Mouse (Mus musculus) forebrain, embryonic 14.5 days (tissue): ENCODE data around the gene Tufm. TPM values are rescaled to one million over a fixed set of nuclear protein-coding genes. Genes with fewer than 3 reads are reported as not detected.

Experiments used
- ATAC-seq: fragments of 200-750 bp; cut with Nextera tagmentation; 2 replicates; pipeline ENCODE4 v1.8.0; 2017; ENCODE audit warnings: mild to moderate bottlenecking, moderate library complexity
- DNase-seq: peaks from one replicate; pipeline ENCODE4 v3.0.0-alpha.2; 2015; ENCODE audit warnings: low spot score
- H3K27ac ChIP-seq: fragments of 300-500 bp; sonication (generic); 2 replicates; pipeline ENCODE4 v1.5.1; 2014; ENCODE audit warnings: low read depth, mild to moderate bottlenecking, control low read depth, low read length, moderate library complexity
- H3K27me3 ChIP-seq: fragments of 300-500 bp; sonication (generic); replicated peaks from 2 replicates; pipeline ENCODE4 v1.6.1; 2014; ENCODE audit warnings: low read length, control low read depth, mixed read lengths; ENCODE audit not compliant: control insufficient read depth, insufficient read depth
- H3K36me3 ChIP-seq: fragments of 300-500 bp; sonication (generic); 2 replicates; pipeline ENCODE4 v1.6.1; 2014; ENCODE audit warnings: low read length, control low read depth; ENCODE audit not compliant: control insufficient read depth, insufficient read depth
- H3K4me1 ChIP-seq: fragments of 300-500 bp; sonication (generic); 2 replicates; pipeline ENCODE4 v1.6.1; 2014; ENCODE audit warnings: antibody characterized with exemption, low read length, control low read depth; ENCODE audit not compliant: control insufficient read depth, insufficient read depth
- H3K4me2 ChIP-seq: fragments of 300-500 bp; sonication (generic); 2 replicates; pipeline ENCODE4 v1.6.1; 2014; ENCODE audit warnings: mild to moderate bottlenecking, control low read depth, low read length
- H3K4me3 ChIP-seq: fragments of 300-500 bp; sonication (generic); 2 replicates; pipeline ENCODE4 v1.5.1; 2014; ENCODE audit warnings: low read depth, low read length, control low read depth
- H3K9ac ChIP-seq: fragments of 300-500 bp; sonication (generic); 2 replicates; pipeline ENCODE4 v1.6.1; 2014; ENCODE audit warnings: mild to moderate bottlenecking, low read length, control low read depth, moderate library complexity
- H3K9me3 ChIP-seq: fragments of 300-500 bp; sonication (generic); replicated peaks from 2 replicates; pipeline ENCODE4 v1.6.1; 2016; ENCODE audit warnings: low read length, control low read depth, mixed read lengths; ENCODE audit not compliant: control insufficient read depth
- WGBS: fragments of 180-500 bp; shearing (Covaris S2); extraction: QIAGEN DNeasy Blood & Tissue Kit; methylation state at CpG from one replicate; pipeline ENCODE4 v1.1.7; 2014; 5-methylcytosine and 5-hydroxymethylcytosine counted together
- polyA plus RNA-seq: library from polyadenylated mRNA; unstranded; fragments of >200 nt; fragmentation: Nextera tagmentation; extraction: Ambion mirVana; gene quantifications from 2 replicates; pipeline ENCODE4 v1.2.1, GENCODE M21; 2014

Gene Tufm
- polyA plus RNA-seq, 1 experiment from 2014 or later = 135 TPM

DNA sequence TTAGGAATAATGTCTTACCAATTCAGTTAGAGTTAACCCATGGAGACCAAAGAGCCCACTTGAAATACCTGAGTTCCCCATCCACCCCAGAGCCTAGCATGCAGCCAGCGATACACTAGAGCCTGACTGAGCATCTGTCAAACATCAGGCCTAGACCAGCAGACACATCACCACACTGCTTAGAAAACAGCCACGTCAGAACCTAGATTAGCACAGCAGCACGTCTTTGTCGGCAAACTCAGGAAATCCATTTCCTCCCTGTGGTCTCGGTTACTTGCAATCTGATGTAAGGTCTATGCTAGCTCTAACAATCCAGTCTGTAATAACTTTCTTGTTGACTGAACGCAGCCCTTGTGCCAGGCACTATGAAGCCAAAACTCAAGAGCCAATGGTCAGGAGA, 17.1 kb upstream of the Tufm start:
- no peak overlapping the region for H3K4me2 ChIP-seq
- H3K4me1 ChIP-seq = peaks cover 7% of the 10 kb centered on the region; the same call in 1 of the 2 replicates
- no peak overlapping the region for H3K4me3 ChIP-seq
- no peaks in the 10 kb centered on the region for H3K27me3 ChIP-seq
- H3K27ac ChIP-seq = no peak overlapping the region
- 94% methylated on average over 6 of the region's 6 CpGs for WGBS
- no peaks in the 10 kb centered on the region for H3K9me3 ChIP-seq
- no peak for ATAC-seq
- H3K36me3 ChIP-seq = peaks cover 66% of the 10 kb centered on the region
- DNase-seq = no peak
- no peak overlapping the region for H3K9ac ChIP-seq

DNA sequence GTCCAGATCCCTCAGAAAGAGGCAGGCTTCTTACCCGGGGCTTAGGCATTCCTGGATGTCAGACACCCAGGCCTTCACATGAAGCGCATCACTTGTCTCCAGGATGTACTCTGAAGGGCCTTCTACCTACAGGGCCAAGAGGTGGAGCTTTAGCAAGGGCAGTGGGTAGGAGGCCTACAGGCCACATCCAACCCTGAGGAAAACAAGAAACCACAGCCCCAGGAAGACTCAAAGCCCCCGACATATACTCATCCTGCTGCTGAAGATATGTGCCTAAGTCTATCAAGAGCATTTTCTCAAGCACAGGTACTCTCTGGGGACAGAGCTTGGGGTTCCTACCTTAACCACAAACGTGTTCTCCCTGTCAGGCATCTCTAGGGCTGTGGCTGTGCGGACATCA, 15.8 kb upstream of the Tufm start:
- peaks cover 64% of the 10 kb centered on the region for H3K36me3 ChIP-seq

GRCm38 (mm10) chr7:126471853-126472252, 15.3 kb upstream of the Tufm start:
- Histone ChIP-seq H3K4me2 (no peak overlapping the region), H3K9me3 (no peaks in the 10 kb centered on the region), H3K4me3 (no peak overlapping the region), H3K36me3 (peaks cover 59% of the 10 kb centered on the region), H3K27ac (no peak overlapping the region), H3K9ac (no peak overlapping the region), H3K4me1 (peaks cover 7% of the 10 kb centered on the region; the same call in 1 of the 2 replicates), H3K27me3 (no peaks in the 10 kb centered on the region)
- 93% methylated on average over 4 of the region's 4 CpGs for WGBS
- no peak for ATAC-seq
- DNase-seq = no peak

More for the DNA sequence above, 15.8 kb upstream of the Tufm start:
- Histone ChIP-seq H3K4me3 (no peak overlapping the region), H3K4me2 (no peak overlapping the region), H3K9ac (no peak overlapping the region), H3K9me3 (no peaks in the 10 kb centered on the region), H3K4me1 (peaks cover 7% of the 10 kb centered on the region; the same call in 1 of the 2 replicates), H3K27ac (no peak overlapping the region), H3K27me3 (no peaks in the 10 kb centered on the region)
- DNase-seq (no peak), ATAC-seq (no peak)
- WGBS = 90% methylated on average over 5 of the region's 5 CpGs

DNA sequence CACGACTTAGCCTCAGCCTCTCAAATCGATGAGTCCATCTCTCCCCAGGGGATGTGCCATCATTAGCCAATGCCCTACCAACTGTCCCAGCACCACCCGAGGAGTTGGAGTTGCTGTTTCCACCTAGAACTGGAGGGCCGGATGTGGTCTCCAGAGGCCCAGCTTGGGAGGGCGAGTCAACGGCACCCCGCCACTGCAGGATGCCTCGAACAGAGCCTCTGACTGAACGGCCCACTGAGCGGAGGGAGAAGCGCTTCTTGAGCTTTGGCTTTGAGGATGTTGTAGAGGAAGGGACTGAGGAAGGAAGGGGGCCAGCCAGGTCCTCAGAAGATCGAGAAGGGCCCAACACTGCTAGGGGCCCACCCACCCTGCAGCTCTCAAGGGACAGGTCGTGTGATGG, 14.9 kb upstream of the Tufm start:
- Histone ChIP-seq H3K4me3 (no peak overlapping the region), H3K27me3 (no peaks in the 10 kb centered on the region), H3K27ac (no peak overlapping the region), H3K4me1 (peaks cover 7% of the 10 kb centered on the region; the same call in 1 of the 2 replicates), H3K36me3 (peaks cover 55% of the 10 kb centered on the region), H3K9me3 (no peaks in the 10 kb centered on the region), H3K4me2 (no peak overlapping the region), H3K9ac (no peak overlapping the region)
- 93% methylated on average over 13 of the region's 13 CpGs for WGBS
- DNase-seq = no peak
- no peak for ATAC-seq

GRCm38 (mm10) chr7:126472713-126473112, 14.4 kb upstream of the Tufm start:
- H3K36me3 ChIP-seq = peaks cover 51% of the 10 kb centered on the region
- H3K4me3 ChIP-seq = no peak overlapping the region
- no peak for DNase-seq
- H3K4me1 ChIP-seq = peaks cover 7% of the 10 kb centered on the region; the same call in 1 of the 2 replicates
- WGBS = 89% methylated on average over 16 of the region's 16 CpGs
- no peak overlapping the region for H3K27ac ChIP-seq
- H3K9ac ChIP-seq = no peak overlapping the region
- H3K27me3 ChIP-seq = no peaks in the 10 kb centered on the region
- no peak for ATAC-seq
- no peaks in the 10 kb centered on the region for H3K9me3 ChIP-seq
- H3K4me2 ChIP-seq = no peak overlapping the region

- no peaks in the 10 kb centered on the region for H3K9me3 ChIP-seq
- peaks cover 42% of the 10 kb centered on the region for H3K36me3 ChIP-seq
- H3K27ac ChIP-seq = no peak overlapping the region
- peak overlapping the region; percentile 90 for H3K4me2 ChIP-seq
- peak overlapping the region; percentile 93 for H3K4me3 ChIP-seq
- H3K9ac ChIP-seq = peak overlapping the region; percentile 99; the same call in 1 of the 2 replicates
- 88% methylated on average over 9 of the region's 9 CpGs for WGBS
- H3K27me3 ChIP-seq = no peaks in the 10 kb centered on the region
- H3K4me1 ChIP-seq = peaks cover 7% of the 10 kb centered on the region; the same call in 1 of the 2 replicates
- ATAC-seq = no peak
- DNase-seq = no peak
Observed at GRCm38 (mm10) chr7:126473470-126474086, 13.6 kb upstream of the Tufm start.

DNA sequence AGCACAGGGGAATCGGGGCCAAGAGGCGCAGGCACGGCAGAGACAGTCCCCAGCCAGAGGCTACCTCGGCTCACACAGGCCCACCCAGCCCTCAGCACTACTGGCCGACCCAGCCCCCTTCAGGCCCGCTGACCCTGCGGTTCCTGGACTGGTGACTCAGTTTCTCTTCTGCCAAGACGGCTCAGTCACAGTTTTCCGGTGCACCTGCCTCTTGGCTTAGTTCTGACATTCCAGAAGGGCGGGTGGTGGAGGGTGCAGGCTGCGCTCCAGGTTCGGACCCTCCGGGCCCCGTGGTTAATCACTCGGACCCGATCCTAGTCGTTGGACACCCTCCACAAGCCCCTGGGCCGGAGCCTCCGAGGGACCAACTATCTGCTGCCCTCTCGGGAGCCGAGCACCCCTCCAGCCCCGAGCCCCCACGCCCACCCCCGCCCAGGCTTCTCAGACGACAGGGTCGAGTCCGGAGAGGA, 12.6 kb upstream of the Tufm start:
- ATAC-seq = peak; percentile 52
- H3K4me1 ChIP-seq = peaks cover 7% of the 10 kb centered on the region; the same call in 1 of the 2 replicates
- 2% methylated on average over 26 of the region's 27 CpGs for WGBS

GRCm38 (mm10) chr7:126474993-126475581, 12.1 kb upstream of the Tufm start, which contains the start of gene Sh2b1:
TSS of gene Sh2b1 (minus strand) at chr7:126475424.
- H3K9ac ChIP-seq = peak within 1 kb of the TSS; percentile 99
- H3K27ac ChIP-seq = peak within 1 kb of the TSS; percentile 94
- H3K9me3 ChIP-seq = no peaks in the 10 kb centered on the region
- no peaks in the 10 kb centered on the region for H3K27me3 ChIP-seq
- H3K4me2 ChIP-seq = peak within 1 kb of the TSS; percentile 90
- peaks cover 7% of the 10 kb centered on the region; the same call in 1 of the 2 replicates for H3K4me1 ChIP-seq
- peak; percentile 97 for DNase-seq
- peaks cover 28% of the 10 kb centered on the region for H3K36me3 ChIP-seq
- peak; percentile 94 for ATAC-seq
- peak within 1 kb of the TSS; percentile 93 for H3K4me3 ChIP-seq
- under 1% methylated on average over 41 of the region's 53 CpGs for WGBS

More for the DNA sequence above, 12.6 kb upstream of the Tufm start:
- H3K4me3 ChIP-seq = peak overlapping the region; percentile 93
- no peaks in the 10 kb centered on the region for H3K27me3 ChIP-seq
- H3K4me2 ChIP-seq = peak overlapping the region; percentile 90
- peak overlapping the region; percentile 99 for H3K9ac ChIP-seq
- no peaks in the 10 kb centered on the region for H3K9me3 ChIP-seq
- H3K36me3 ChIP-seq = peaks cover 33% of the 10 kb centered on the region
- H3K27ac ChIP-seq = peak overlapping the region; percentile 94
- DNase-seq = no peak

DNA sequence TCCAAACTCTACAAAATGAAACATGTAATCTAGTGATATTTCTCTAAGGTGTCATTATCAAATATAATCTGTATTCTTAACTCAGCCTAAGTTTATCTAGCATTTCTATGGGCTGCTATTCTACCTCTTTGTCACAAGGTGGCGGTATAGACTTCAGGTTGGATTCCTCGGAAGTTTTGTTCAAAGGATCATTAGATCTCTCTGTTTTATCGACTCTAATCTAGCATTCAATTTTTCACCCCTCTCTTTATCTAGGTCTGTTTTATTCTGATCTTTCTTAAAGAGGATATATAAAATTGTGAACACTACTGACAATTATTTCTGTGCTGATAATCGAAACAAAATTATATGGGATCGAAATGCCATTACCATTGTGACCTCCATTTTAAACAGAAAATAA, 5.5 kb upstream of the Tufm start:
- H3K9ac ChIP-seq = no peak overlapping the region
- H3K4me1 ChIP-seq = peaks cover 2% of the 10 kb centered on the region
- no peak overlapping the region for H3K27ac ChIP-seq
- H3K4me2 ChIP-seq = no peak overlapping the region
- H3K36me3 ChIP-seq = no peaks in the 10 kb centered on the region
- 22% methylated on average over 5 of the region's 5 CpGs for WGBS
- no peaks in the 10 kb centered on the region for H3K27me3 ChIP-seq
- peak; percentile 60 for DNase-seq
- H3K4me3 ChIP-seq = no peak overlapping the region
- no peak for ATAC-seq
- H3K9me3 ChIP-seq = no peaks in the 10 kb centered on the region
